Mouse (Mus musculus) adrenal gland (tissue): ENCODE results near the gene Celsr1.

ENCODE experiments used
- intact Hi-C: fragments of 180-260 bp; cut with DNase I; formaldehyde crosslinking; loops from one replicate; pipeline ENCODE4 v1.15.1; 2025

The Celsr1 gene

GRCm38 (mm10) chr15:85996031-85996765, 37.4 kb downstream of the Celsr1 start:
- intact Hi-C loops = no loop called here

GRCm38 (mm10) chr15:85994906-85995608, 38.5 kb downstream of the Celsr1 start:
- intact Hi-C loops = no loop called here

- intact Hi-C loops = no loop called here
These were observed 39.5 kb downstream of the Celsr1 start for GRCm38 (mm10) chr15:85993931-85994583.

GRCm38 (mm10) chr15:85993386-85993785, 40.2 kb downstream of the Celsr1 start:
- intact Hi-C loops = no loop called here

- intact Hi-C loops = no loop called here
These were observed 41.5 kb downstream of the Celsr1 start for GRCm38 (mm10) chr15:85992125-85992495.

GRCm38 (mm10) chr15:85991453-85992124, 42.0 kb downstream of the Celsr1 start:
- intact Hi-C loops = no loop called here

- intact Hi-C loops = no loop called here
These were observed 42.7 kb downstream of the Celsr1 start for GRCm38 (mm10) chr15:85990696-85991443.

GRCm38 (mm10) chr15:85987896-85988295, 45.7 kb downstream of the Celsr1 start:
- intact Hi-C loops = no loop called here

- intact Hi-C loops = no loop called here
These were observed 47.4 kb downstream of the Celsr1 start for GRCm38 (mm10) chr15:85986170-85986569.

- intact Hi-C loops = no loop called here
These were observed 48.0 kb downstream of the Celsr1 start for GRCm38 (mm10) chr15:85985601-85986000.

- intact Hi-C loops = no loop called here
These were observed 50.4 kb downstream of the Celsr1 start for GRCm38 (mm10) chr15:85983131-85983530.

GRCm38 (mm10) chr15:85982416-85982775, 51.2 kb downstream of the Celsr1 start:
- intact Hi-C loops = no loop called here

GRCm38 (mm10) chr15:85981768-85982415, 51.7 kb downstream of the Celsr1 start:
- intact Hi-C loops = no loop called here

GRCm38 (mm10) chr15:85977086-85977485, 56.5 kb downstream of the Celsr1 start:
- intact Hi-C loops = no loop called here

GRCm38 (mm10) chr15:85975746-85976145, 57.8 kb downstream of the Celsr1 start:
- intact Hi-C loops = no loop called here

GRCm38 (mm10) chr15:85971596-85971995, 62.0 kb downstream of the Celsr1 start:
- intact Hi-C loops = no loop called here

GRCm38 (mm10) chr15:85970441-85970840, 63.1 kb downstream of the Celsr1 start:
- intact Hi-C loops = no loop called here

- intact Hi-C loops = no loop called here
These were observed 63.8 kb downstream of the Celsr1 start for GRCm38 (mm10) chr15:85969707-85970153.

- intact Hi-C loops = no loop called here
These were observed 64.3 kb downstream of the Celsr1 start for GRCm38 (mm10) chr15:85969291-85969690.

- intact Hi-C loops = no loop called here
These were observed 67.5 kb downstream of the Celsr1 start for GRCm38 (mm10) chr15:85966032-85966431.
